Mouse (Mus musculus): ENCODE measurements around the gene Dock2. TPM values are rescaled to one million over a fixed set of nuclear protein-coding genes. Genes with fewer than 3 reads are reported as not detected.

The Dock2 gene
- total and polyA plus RNA-seq, 3 experiments = 79.6 to 151 (median 133) TPM

- no peak for DNase-seq (ENCODE audit: extremely low read depth)
- Histone ChIP-seq H3K9ac (ENCODE audit: insufficient read depth, low read depth) (no peak overlapping the region), H3K79me2 (replicated peaks; ENCODE audit: control insufficient read depth, extremely low read depth, insufficient read depth, poor library complexity, severe bottlenecking) (no peaks in the 10 kb centered on the region), H3K27ac (ENCODE audit: insufficient read depth, low read depth) (no peak overlapping the region), H3K4me1 (ENCODE audit: control insufficient read depth in 1 of 2, insufficient read depth in 2 of 2) (peaks cover 0 to 10% of the 10 kb centered on the region in 2 experiments; a peak in 2 of 4 replicates), H3K4me3 (replicated peaks in 1 of 3; ENCODE audit: low read depth in 2 of 3, low read length in 2 of 3, poor library complexity in 1 of 3) (no peak overlapping the region), H3K36me3 (replicated peaks in 1 of 2; ENCODE audit: control insufficient read depth in 1 of 2, insufficient read depth in 1 of 2, low read length in 1 of 2) (peaks cover 39 to 84% of the 10 kb centered on the region in 2 experiments), H3K27me3 (replicated peaks) (no peaks in the 10 kb centered on the region), H3K4me2 (ENCODE audit: insufficient read depth, low read depth, poor library complexity, severe bottlenecking) (no peak overlapping the region), H3K9me3 (replicated peaks; ENCODE audit: low read length) (no peaks in the 10 kb centered on the region)
- TF ChIP-seq SIN3A (IDR thresholded peaks at IDR 0.05; ENCODE audit: low read length) (no peak), MAZ (IDR thresholded peaks at IDR 0.05; ENCODE audit: low read depth, low read length) (no peak), CHD2 (IDR thresholded peaks at IDR 0.05; ENCODE audit: low read length) (no peak), BHLHE40 (IDR thresholded peaks at IDR 0.05; ENCODE audit: low read depth, low read length) (no peak), MAX (IDR thresholded peaks at IDR 0.05; ENCODE audit: low read length) (no peak), POLR2AphosphoS2 (IDR thresholded peaks at IDR 0.05; ENCODE audit: low read depth, low read length) (no peak), IRF4 (IDR thresholded peaks at IDR 0.05; ENCODE audit: low read depth, low read length) (no peak), UBTF (IDR thresholded peaks at IDR 0.05; ENCODE audit: low read depth, low read length) (no peak), CHD1 (IDR thresholded peaks at IDR 0.05; ENCODE audit: low read depth, low read length) (no peak), MEF2A (IDR thresholded peaks at IDR 0.05; ENCODE audit: borderline replicate concordance, low read depth, low read length) (no peak), CTCF (conservative IDR thresholded peaks at IDR 0.05 in 1 of 2, IDR thresholded peaks at IDR 0.05 in 1 of 2; ENCODE audit: low read depth in 2 of 2, low read length in 2 of 2) (no peak), PAX5 (IDR thresholded peaks at IDR 0.05; ENCODE audit: low read length) (no peak), POLR2A (IDR thresholded peaks at IDR 0.05; ENCODE audit: low read depth, low read length) (no peak)
- dilution Hi-C loops (cut with MboI; ENCODE audit: extremely low pct_ligation_motif_present, extremely low pct_unique_long_range_greater_than_20kb, low sequenced_read_pairs) (no loop called here), in situ Hi-C loops (cut with MboI; ENCODE audit: low pct_ligation_motif_present, low pct_unique_long_range_greater_than_20kb, low sequenced_read_pairs) (no loop called here)
Observed at GRCm38 (mm10) chr11:34395802-34396201, 387.9 kb downstream of the Dock2 start.

GRCm38 (mm10) chr11:34392105-34392504 lies 391.6 kb downstream of the Dock2 start:
- dilution Hi-C loops (cut with MboI; ENCODE audit: extremely low pct_ligation_motif_present, extremely low pct_unique_long_range_greater_than_20kb, low sequenced_read_pairs) (no loop called here), in situ Hi-C loops (cut with MboI; ENCODE audit: low pct_ligation_motif_present, low pct_unique_long_range_greater_than_20kb, low sequenced_read_pairs) (no loop called here)
- no peak overlapping the region for H3K9ac ChIP-seq (ENCODE audit: insufficient read depth, low read depth)
- H3K27ac ChIP-seq (ENCODE audit: insufficient read depth, low read depth) = no peak overlapping the region
- H3K27me3 ChIP-seq (replicated peaks) = no peaks in the 10 kb centered on the region
- TF ChIP-seq ZMIZ1 (IDR thresholded peaks at IDR 0.05; ENCODE audit: low read depth, low read length) = no peak
- no peak for TF ChIP-seq ETS1 (conservative IDR thresholded peaks at IDR 0.05; ENCODE audit: low read depth, low read length)
- no peak for TF ChIP-seq BHLHE40 (IDR thresholded peaks at IDR 0.05; ENCODE audit: low read depth, low read length)
- no peak for TF ChIP-seq MAX (IDR thresholded peaks at IDR 0.05; ENCODE audit: low read length)
- TF ChIP-seq CHD2 (IDR thresholded peaks at IDR 0.05; ENCODE audit: low read length) = no peak
- TF ChIP-seq E2F4 (IDR thresholded peaks at IDR 0.05; ENCODE audit: insufficient replicate concordance, low read depth, low read length) = no peak
- no peak for TF ChIP-seq MAFK (IDR thresholded peaks at IDR 0.05; ENCODE audit: insufficient replicate concordance, low read length)
- DNase-seq (ENCODE audit: extremely low read depth) = no peak
- H3K79me2 ChIP-seq (replicated peaks; ENCODE audit: control insufficient read depth, extremely low read depth, insufficient read depth, poor library complexity, severe bottlenecking) = no peaks in the 10 kb centered on the region
- no peaks in the 10 kb centered on the region for H3K9me3 ChIP-seq (replicated peaks; ENCODE audit: low read length)
- H3K4me2 ChIP-seq (ENCODE audit: insufficient read depth, low read depth, poor library complexity, severe bottlenecking) = no peak overlapping the region
- no peak overlapping the region for H3K4me3 ChIP-seq (replicated peaks in 1 of 3; ENCODE audit: low read depth in 2 of 3, low read length in 2 of 3, poor library complexity in 1 of 3)
- H3K4me1 ChIP-seq (ENCODE audit: control insufficient read depth in 1 of 2, insufficient read depth in 2 of 2) = peaks cover 0 to 11% of the 10 kb centered on the region in 2 experiments; a peak in 2 of 4 replicates
- peaks cover 44 to 87% of the 10 kb centered on the region in 2 experiments for H3K36me3 ChIP-seq (replicated peaks in 1 of 2; ENCODE audit: control insufficient read depth in 1 of 2, insufficient read depth in 1 of 2, low read length in 1 of 2)
